Mouse (Mus musculus) kidney, adult 2 months (tissue): Measurements from ENCODE around the gene Gm12216. TPM values are rescaled to one million over a fixed set of nuclear protein-coding genes. Genes with fewer than 3 reads are reported as not detected.
"Not testable (repeated sequence)": the region's sequence is repeated elsewhere in the genome, so short reads cannot be mapped to it uniquely, and the experiment has no call there.

ENCODE experiments used
- DNase-seq: peaks from one replicate; pipeline ENCODE4 v3.0.0; 2021
- H3K27ac ChIP-seq: fragments of 200-500 bp; 2 replicates; pipeline ENCODE4 v1.5.1; 2012; ENCODE audit warnings: low read depth, low read length, control low read depth, inconsistent platforms; ENCODE audit not compliant: insufficient read depth
- H3K27me3 ChIP-seq: fragments of 200-500 bp; replicated peaks from 2 replicates; pipeline ENCODE4 v1.6.1; 2012; ENCODE audit warnings: mild to moderate bottlenecking, moderate library complexity, low read length, inconsistent platforms; ENCODE audit not compliant: control insufficient read depth, insufficient read depth
- H3K36me3 ChIP-seq: fragments of 200-500 bp; 2 replicates; pipeline ENCODE4 v1.6.1; 2012; ENCODE audit warnings: mild to moderate bottlenecking, moderate library complexity, low read length, inconsistent platforms; ENCODE audit not compliant: control insufficient read depth, insufficient read depth
- H3K4me1 ChIP-seq: fragments of 200-500 bp; 2 replicates; pipeline ENCODE4 v1.6.1; 2011; ENCODE audit warnings: low read length; ENCODE audit not compliant: control insufficient read depth, insufficient read depth
- H3K4me3 ChIP-seq: fragments of 200-500 bp; 2 replicates; pipeline ENCODE4 v1.5.1; 2011; ENCODE audit warnings: mild to moderate bottlenecking, low read depth, low read length, control low read depth; ENCODE audit not compliant: insufficient read depth
- CTCF ChIP-seq: fragments of 200-500 bp; conservative IDR thresholded peaks from 2 replicates; pipeline ENCODE4 v1.5.1; 2011; ENCODE audit warnings: low read depth, mild to moderate bottlenecking, control low read depth, low read length, moderate library complexity, mixed read lengths; ENCODE audit not compliant: insufficient read depth, insufficient read length
- POLR2A ChIP-seq: fragments of 200-500 bp; IDR thresholded peaks from one replicate; pipeline ENCODE4 v1.6.1; 2011; ENCODE audit warnings: low read depth, low read length, control low read depth
- whole genome bisulfite sequencing: fragments of 180-500 bp; shearing (Covaris S2); methylation state at CpG from one replicate; pipeline ENCODE4 v1.1.7; 2018; 5-methylcytosine and 5-hydroxymethylcytosine counted together
- polyA plus RNA-seq: library from polyadenylated mRNA; depleted of rRNA; stranded (reverse); fragments of >200 nt; gene quantifications from 2 replicates; pipeline ENCODE4 v1.2.3, GENCODE M21; 2012; rRNA removed

The Gm12216 gene
- polyA plus RNA-seq: 5.4 and 5.8 TPM in 2 replicates

DNA sequence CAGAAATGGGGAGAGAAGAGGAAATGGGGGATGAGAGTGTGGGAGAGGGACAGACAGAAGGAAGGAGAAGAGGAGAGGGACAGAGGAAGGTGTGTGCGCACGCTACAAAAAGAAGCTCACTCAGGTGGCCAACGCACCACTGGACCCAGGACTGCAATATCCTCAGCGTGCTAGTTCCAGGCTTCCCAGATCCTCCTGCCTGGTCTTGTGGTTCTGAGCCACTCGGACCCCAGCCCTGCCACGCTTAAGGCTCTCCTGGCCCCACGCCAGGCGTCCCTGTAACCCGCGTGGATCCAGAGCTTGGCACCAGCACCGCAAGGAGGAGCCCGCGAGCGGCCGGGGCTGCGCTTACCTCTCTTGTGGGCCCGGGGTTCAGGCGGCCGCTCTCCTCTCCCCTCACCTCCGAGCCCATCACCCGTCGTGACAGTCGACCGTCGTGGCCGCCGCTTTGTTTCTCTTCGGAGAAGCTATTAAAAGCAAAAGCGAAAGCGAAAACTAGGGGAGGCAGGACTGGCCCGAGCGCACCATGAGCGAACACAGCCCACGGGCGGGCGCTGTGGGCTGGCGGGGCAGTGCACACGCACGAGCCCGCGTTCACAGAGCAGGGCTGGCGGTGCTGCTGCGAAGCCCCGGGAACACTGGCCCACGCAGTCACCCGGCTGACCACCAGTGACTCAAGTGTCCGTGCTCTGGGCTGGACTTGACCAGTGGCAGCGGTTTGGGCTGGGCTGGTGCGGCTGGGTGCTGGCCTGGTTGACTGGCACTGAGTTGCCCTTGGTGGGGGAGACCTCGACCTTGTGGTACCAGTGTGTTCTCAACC is at the start of gene Gm12216:
Gene Gm12216, minus strand, starts transcription at position 496 of the 820 bp plus-strand sequence.
- not testable (repeated sequence) for H3K36me3 ChIP-seq, H3K4me1 ChIP-seq, H3K27me3 ChIP-seq
- 4% methylated on average over 45 of the region's 50 CpGs for WGBS
- peak; percentile 70 for DNase-seq
- peak within 1 kb of the TSS; percentile 64 for H3K27ac ChIP-seq
- H3K4me3 ChIP-seq: peak within 1 kb of the TSS; percentile 71

DNA sequence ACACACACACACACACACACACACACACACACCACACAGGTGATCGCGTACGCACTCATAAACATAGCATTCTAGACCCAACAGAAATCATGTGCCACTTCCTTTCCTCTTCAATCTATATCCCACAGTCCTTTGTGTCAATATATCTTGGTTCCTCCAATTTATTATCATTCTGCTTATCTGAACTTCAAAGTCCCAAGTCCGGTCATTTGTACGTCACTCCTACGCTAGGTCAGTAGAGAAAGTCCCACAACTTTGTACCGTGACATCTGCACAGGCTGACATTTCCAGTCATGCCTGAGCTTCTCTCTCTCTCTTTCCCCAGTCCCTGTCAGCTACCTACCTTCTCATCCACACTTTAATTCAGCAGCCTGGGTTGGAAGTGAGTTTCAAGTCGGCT is 49.6 kb upstream of the Gm12216 start:
- 85% methylated on average over 8 of the region's 8 CpGs for WGBS
- Histone ChIP-seq H3K4me3 (no peak overlapping the region), H3K4me1 (peaks cover 11% of the 10 kb centered on the region), H3K27ac (no peak overlapping the region), H3K36me3 (no peaks in the 10 kb centered on the region), H3K27me3 (no peaks in the 10 kb centered on the region)
- TF ChIP-seq CTCF (no peak), POLR2A (no peak)
- no peak for DNase-seq

DNA sequence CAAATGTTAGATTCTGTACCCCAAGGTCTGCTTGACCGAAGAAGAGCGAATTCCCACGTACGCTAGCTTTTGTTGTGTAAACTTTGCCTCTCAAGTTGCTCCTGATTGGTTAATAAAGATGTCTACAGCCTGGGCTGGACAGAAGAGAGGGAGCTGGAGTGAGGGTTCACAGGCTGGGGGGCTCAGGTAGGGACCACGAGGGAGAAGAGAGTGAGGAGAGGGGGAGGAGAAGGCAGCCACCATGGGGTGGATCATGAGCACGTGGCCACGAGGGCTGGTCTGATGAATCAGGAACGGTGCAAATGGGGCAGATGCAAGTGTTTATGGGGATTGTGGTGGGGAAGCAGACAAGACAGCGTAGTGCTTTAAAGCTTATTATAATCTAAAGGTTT is 45.5 kb upstream of the Gm12216 start:
- WGBS: 48% methylated on average over 9 of the region's 9 CpGs
- TF ChIP-seq CTCF (no peak), POLR2A (no peak)
- DNase-seq: no peak
- peak overlapping the region; percentile 74 for H3K27ac ChIP-seq
- H3K36me3 ChIP-seq: no peaks in the 10 kb centered on the region
- H3K4me3 ChIP-seq: no peak overlapping the region
- H3K27me3 ChIP-seq: no peaks in the 10 kb centered on the region
- peaks cover 21% of the 10 kb centered on the region for H3K4me1 ChIP-seq

DNA sequence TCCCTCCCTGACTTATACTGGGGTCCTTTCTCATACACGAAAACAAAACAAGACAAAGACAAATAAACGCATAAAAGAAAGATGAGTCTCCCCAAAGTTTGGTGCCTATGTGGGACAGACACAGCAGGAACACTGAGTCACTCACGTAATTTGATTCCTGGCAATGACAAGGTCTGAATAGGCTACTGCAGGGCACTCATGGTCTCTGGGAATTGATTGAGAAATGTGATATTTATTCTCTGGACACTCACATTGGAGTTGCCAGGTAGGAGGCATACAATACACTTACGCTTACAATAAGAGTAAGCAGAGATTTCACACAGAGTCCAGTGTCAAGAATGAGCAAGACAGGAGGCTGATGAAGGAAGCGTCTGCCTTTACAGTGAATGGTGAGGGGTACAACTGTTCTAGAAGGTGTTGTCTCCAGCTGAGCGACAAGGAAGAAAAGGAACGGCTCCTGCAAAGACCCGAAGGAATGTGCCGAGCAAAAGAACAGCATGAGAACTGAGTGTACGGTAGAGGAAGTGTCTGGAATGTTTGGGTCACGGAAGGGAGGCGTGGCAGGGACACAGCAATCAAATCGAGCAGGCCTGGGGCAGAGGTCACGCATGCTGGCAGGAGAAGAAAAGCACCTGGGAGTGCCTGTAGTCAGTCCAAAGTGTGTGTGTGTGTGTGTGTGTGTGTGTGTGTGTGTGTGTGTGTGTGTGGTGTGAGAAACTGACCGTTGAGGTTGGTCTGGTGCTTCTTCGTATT is 44.9 kb upstream of the Gm12216 start:
- peak overlapping the region; percentile 93 for H3K27ac ChIP-seq
- H3K4me1 ChIP-seq: peaks cover 21% of the 10 kb centered on the region
- no peaks in the 10 kb centered on the region for H3K27me3 ChIP-seq
- whole genome bisulfite sequencing: 20% methylated on average over 16 of the region's 16 CpGs
- no peak overlapping the region for H3K4me3 ChIP-seq
- H3K36me3 ChIP-seq: no peaks in the 10 kb centered on the region
- TF ChIP-seq CTCF (no peak), POLR2A (no peak)
- peak; percentile 97 for DNase-seq

DNA sequence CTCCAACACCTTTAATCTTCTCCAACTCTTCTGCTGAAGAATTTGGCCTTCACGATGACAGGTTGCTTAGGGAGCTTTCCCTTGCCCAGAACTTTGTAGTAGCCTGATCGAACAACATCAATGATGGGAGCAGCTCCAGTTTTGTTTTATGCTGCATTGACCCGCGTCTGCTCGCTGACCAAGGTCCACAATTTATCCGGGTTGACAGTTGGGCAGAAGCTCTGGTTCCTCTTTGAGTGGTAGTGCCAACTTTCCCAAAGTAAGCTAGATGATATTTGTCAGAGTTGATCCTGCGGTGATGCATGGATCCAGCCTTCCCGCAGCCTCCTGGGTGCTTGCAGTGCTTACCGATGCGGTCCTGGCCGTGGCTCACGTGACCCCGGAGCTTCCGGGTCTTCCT is 43.7 kb upstream of the Gm12216 start:
- H3K4me3 ChIP-seq: no peak overlapping the region
- no peaks in the 10 kb centered on the region for H3K27me3 ChIP-seq
- H3K4me1 ChIP-seq: peaks cover 21% of the 10 kb centered on the region
- H3K36me3 ChIP-seq: no peaks in the 10 kb centered on the region
- peak; percentile 36 for DNase-seq
- TF ChIP-seq POLR2A (no peak), CTCF (no peak)
- WGBS: 74% methylated on average over 14 of the region's 14 CpGs
- H3K27ac ChIP-seq: no peak overlapping the region

DNA sequence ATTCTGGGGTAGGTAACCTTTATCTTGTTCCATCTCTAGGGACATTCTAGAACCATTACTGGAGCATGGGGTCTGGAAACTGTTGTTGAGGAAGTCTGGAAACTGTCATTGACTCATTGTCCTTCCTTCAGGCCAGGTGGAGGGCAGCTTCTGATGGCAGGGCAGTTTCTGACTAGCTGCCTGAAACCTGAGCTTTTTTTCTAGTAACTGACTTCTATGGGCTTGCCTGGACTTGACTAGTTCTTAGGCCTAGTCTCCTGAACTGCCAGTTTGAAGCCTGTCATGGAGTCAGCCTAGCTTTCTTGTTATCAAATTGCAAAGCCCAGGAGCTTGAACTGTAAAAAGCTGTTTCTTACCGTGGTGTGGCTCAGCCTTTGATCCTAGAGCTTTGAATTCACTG is 41.9 kb upstream of the Gm12216 start:
- Histone ChIP-seq H3K4me3 (no peak overlapping the region), H3K27me3 (no peaks in the 10 kb centered on the region), H3K27ac (no peak overlapping the region), H3K36me3 (no peaks in the 10 kb centered on the region), H3K4me1 (peaks cover 21% of the 10 kb centered on the region)
- DNase-seq: no peak
- no peak for TF ChIP-seq POLR2A
- TF ChIP-seq CTCF: no peak
- WGBS: 50% methylated on average over 1 of the region's 1 CpGs

DNA sequence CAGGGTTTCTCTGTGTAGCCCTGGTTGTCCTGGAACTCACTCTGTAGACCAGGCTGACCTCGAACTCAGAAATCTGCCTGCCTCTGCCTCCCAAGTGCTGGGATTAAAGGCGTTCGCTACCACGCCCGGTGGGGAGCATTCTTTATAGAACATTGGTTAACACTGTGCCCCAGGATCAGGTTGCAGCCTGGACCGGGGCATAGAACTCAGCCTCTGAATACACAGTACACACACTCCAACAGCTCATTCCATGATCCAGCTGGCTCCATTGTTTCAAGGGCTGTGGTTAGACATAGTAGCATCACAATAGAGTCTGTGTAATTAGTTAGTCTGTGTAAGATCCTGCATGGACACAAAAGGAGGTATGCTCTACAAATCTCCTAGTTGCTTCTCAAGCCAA is 40.9 kb upstream of the Gm12216 start:
- TF ChIP-seq POLR2A: no peak
- TF ChIP-seq CTCF: no peak
- no peaks in the 10 kb centered on the region for H3K27me3 ChIP-seq
- H3K27ac ChIP-seq: no peak overlapping the region
- no peak overlapping the region for H3K4me3 ChIP-seq
- 88% methylated on average over 6 of the region's 6 CpGs for WGBS
- no peak for DNase-seq
- no peaks in the 10 kb centered on the region for H3K36me3 ChIP-seq
- H3K4me1 ChIP-seq: peaks cover 21% of the 10 kb centered on the region
